Mouse (Mus musculus) T-cell, adult 66 days (primary cell): ENCODE data around the gene Ms4a6b. TPM values are rescaled to one million over a fixed set of nuclear protein-coding genes. Genes with fewer than 3 reads are reported as not detected.

Source experiments
- total RNA-seq, 2 experiments: library from RNA; stranded (reverse); gene quantifications; 3 replicates in 1 of 2; 4 replicates in 1 of 2; pipeline ENCODE4 v1.2.4; 2023

The Ms4a6b gene
- 100 to 1,000 TPM; 526 to 627 TPM for total RNA-seq

DNA sequence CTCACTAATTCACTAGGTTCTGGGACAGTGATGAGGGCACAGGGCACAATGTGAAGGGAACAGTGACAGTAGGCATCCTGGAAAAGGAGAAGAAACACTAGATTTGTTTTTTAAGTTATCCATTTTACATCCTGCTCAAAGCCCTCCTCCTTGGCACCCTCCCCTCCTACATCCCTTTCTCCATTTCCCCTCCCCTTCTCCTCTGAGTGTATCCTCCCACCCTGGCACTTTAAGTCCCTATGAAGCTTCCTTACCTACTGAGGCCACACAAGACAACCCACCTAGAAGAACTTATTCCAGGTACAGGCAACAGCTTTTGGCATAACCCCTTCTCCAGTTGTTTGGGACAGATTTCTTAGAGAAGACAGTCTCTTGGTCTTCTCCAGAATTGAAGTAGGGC is at the start of gene Ms4a6b:
TSS of gene Ms4a6b (plus strand) at position 267 of the 400 bp plus-strand sequence.

GRCm38 (mm10) chr19:11469215-11469614 is 47.1 kb upstream of the Ms4a6b start, which contains the start of gene Ms4a6c:
TSS of gene Ms4a6c (plus strand) at chr19:11469366.

DNA sequence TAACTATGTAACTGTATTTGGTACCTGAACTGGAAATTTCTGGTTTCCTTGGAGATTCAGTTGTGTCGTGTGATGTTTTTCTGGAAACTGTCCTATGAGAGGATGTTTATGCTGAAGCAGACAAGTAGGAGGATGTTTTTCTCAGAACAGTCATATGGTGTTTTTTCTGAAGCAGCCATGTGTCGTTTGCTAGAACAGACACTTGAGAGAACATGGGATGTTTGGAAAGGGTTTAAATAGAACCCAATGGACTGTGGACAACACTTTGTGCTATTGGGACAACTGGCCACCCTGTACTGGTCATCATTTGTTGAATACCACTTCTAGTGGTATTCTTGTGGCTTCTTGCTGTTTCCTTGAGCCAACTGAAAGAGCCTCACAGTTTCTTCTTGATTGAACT is 30.6 kb upstream of the Ms4a6b start, which contains the start of gene Gm8369:
TSS of gene Gm8369 (plus strand) at position 193 of the 400 bp plus-strand sequence.

GRCm38 (mm10) chr19:11536593-11536992 is 20.3 kb downstream of the Ms4a6b start, which contains the start of gene Ms4a4d:
TSS of gene Ms4a4d (plus strand) at chr19:11536801.

Other genes with a start within 250 kb of the Ms4a6b start
- not detected for gene Ms4a5, start 232.6 kb upstream of the Ms4a6b start, total RNA-seq
- gene Ms4a14, start 202.1 kb upstream of the Ms4a6b start, total RNA-seq, result not detected
- gene Ms4a7, start 180.4 kb upstream of the Ms4a6b start, total RNA-seq, result not detected
- gene Ms4a4a, start 141.0 kb upstream of the Ms4a6b start, total RNA-seq, result 1 to 10 TPM; 1.2 to 2.3 TPM
- gene Ms4a4c, start 111.7 kb upstream of the Ms4a6b start, total RNA-seq, result 10 to 100 TPM; 55.3 to 55.9 TPM
- gene Ms4a4b, start 73.0 kb upstream of the Ms4a6b start, total RNA-seq, result 1,000 to 10,000 TPM in 1 of 2 experiments, 100 to 1,000 TPM in 1; 967 to 1,146 TPM
- gene Ms4a6c, start 47.1 kb upstream of the Ms4a6b start, total RNA-seq, result 10 to 100 TPM; 46.6 to 58.0 TPM
- gene Gm8369, start 30.6 kb upstream of the Ms4a6b start, total RNA-seq, result 100 to 1,000 TPM; 169 to 211 TPM
- 1 to 10 TPM in 1 of 2 experiments, under 1 TPM in 1; 0.61 to 1.0 TPM for gene Ms4a4d, start 20.3 kb downstream of the Ms4a6b start, total RNA-seq
- 10 to 100 TPM in 1 of 2 experiments, 1 to 10 TPM in 1; 7.5 to 13.1 TPM for gene Ms4a6d, start 88.3 kb downstream of the Ms4a6b start, total RNA-seq
- under 1 TPM in 1 of 2 experiments, not detected in 1; 0.41 TPM for gene Ms4a2, start 107.2 kb downstream of the Ms4a6b start, total RNA-seq
- not detected for gene Ms4a3, start 124.3 kb downstream of the Ms4a6b start, total RNA-seq
- not detected for gene Oosp2, start 144.0 kb downstream of the Ms4a6b start, total RNA-seq
- gene Oosp1, start 174.6 kb downstream of the Ms4a6b start, total RNA-seq, result not detected
- gene Oosp3, start 180.5 kb downstream of the Ms4a6b start, total RNA-seq, result not detected
- not detected for gene Gif, start 231.0 kb downstream of the Ms4a6b start, total RNA-seq